Mouse (Mus musculus): Measurements from ENCODE around the gene Crym.

Gene Crym

DNA sequence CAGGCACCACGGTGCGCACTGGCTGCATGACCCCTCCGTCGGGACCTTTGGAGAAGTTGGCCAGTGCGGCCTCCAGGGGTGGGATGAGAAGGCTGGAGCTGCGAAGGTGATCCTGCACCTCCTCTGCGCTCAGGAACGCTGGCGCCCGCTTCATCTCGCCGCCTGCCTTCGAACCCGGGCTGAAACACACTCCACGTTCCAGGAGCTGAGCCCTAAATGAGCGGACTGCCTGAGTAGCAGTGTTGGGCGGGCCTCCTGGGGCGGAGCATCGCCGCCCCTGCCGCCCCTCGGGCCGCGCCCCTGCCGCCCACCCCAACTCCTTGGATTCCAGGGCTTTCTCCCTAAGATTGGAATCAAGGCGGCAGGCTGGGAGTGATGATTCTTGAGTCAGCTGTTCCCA is at the start of gene Crym:
Gene Crym (minus strand): TSS at position 341 of the 400 bp plus-strand sequence.
- POLR2A ChIA-PET: interaction anchor here in 3 of 4 experiments (0.6 to 1.3 kb wide), 6 partner anchors 42 to 182 kb away, joined by 3 to 6 read pairs (median 3); partner anchors contain the start of gene Tmem159 (in 1 of the 3)
- CTCF ChIA-PET: interaction anchor here in 2 of 4 experiments (0.6 to 2.9 kb wide), 8 partner anchors 49 to 1420 kb away, joined by 3 to 14 read pairs (median 4); partner anchors contain the start of gene Tmem159 (in 1 of the 2)

DNA sequence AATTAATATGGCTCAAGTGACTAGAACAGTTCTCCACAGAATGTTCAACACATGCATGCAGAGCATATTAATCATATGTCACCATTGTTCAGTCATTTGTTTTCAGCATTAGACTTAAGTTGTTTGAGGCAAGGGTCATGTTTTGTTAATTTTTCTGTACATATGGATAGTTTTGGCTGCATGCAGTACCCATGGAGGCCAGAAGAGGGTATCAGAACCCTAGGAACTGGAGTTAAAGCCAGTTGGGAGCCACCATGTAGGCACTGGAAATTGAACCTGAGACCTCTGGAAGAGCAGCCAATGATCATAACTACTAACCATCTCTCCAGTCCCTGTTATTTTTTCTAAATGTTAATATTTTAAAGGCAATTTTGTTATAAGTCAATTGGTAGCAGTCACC is 39.2 kb upstream of the Crym start:
- CTCF ChIA-PET: interaction anchor here in 3 of 4 experiments (0.6 to 1.5 kb wide), 5 partner anchors 86 to 394 kb away, joined by 3 to 9 read pairs (median 3); partner anchors contain the start of gene Uqcrc2 (in 1 of the 3)
- POLR2A ChIA-PET: no interaction called here

DNA sequence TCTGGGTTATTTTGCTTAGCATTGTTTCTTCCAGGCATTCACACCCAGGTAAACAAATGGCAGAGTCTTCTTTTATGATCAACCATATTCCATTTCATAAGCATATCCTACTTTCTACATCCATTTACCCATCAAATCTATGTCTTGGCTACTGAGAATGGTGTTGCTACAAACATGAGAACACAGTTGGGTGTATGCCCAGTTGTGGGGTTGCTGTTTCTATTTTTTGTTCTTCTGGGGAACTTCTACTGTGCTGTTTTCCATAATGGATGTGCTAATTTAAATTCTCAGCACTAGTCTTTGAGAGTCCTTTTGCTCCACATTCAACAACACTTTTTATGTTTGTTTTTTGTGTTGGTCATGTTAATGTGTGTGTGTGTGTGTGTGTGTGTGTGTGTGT is 26.6 kb upstream of the Crym start:
- ChIA-PET POLR2A (no interaction called here), CTCF (no interaction called here)

DNA sequence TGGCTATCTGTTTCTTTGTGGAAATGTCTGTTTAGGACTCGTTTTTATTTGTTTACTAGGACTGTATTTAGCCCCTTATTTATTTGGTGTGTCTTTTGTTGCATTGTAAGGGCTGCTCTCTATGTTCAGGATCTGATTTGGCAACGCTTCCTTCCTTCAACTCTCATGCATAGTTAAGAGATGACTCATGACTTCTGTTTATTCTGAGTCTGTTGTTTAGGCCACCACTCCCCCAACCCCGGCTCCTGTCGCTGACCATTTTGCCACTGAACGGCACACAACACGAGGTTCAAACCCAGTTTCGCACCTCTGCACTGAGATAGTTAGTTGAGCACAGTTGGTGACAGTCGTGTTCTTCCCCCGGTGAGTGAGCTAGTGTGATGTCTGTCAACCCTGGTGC is 4.1 kb upstream of the Crym start:
- ChIA-PET POLR2A (interaction anchor here in 1 of 4 experiments (0.9 kb wide), 1 partner anchor 104 kb away, joined by 3 read pairs; the partner anchor contains the start of gene Tmem159), CTCF (interaction anchor here in 1 of 4 experiments (0.9 kb wide), 1 partner anchor 82 kb away, joined by 3 read pairs; no protein-coding TSS in a partner anchor)

DNA sequence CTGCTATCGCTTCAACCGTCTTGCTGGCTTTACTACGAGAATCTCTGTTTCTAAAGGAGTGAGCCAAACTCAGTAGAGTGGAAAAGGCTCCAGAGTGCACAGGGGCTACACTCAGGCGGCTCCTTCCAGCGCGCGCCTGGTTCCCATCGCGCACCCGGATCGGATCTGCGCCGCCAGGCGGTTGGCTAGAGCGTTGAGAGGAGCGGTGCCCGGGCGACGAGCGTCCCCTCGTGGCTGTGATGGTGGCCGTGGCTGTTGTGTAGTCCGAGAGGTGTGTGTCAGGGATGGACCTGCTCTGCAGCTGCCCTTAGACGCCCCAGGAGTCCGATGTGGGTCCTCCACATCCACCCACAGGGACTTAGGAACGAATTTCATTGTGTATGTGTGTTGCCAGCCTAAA is 1.9 kb upstream of the Crym start, which contains the start of gene Abca14:
Gene Abca14 (plus strand): TSS at position 173 of the 400 bp plus-strand sequence.
- CTCF ChIA-PET: interaction anchor here (0.6 to 3.1 kb wide), 25 partner anchors 11 to 672 kb away, joined by 3 to 49 read pairs (median 4); partner anchors contain the start of genes Tmem159 (in 3 of the 4) and Zp2 (in 1 of the 4)
- POLR2A ChIA-PET: interaction anchor here in 3 of 4 experiments (0.8 to 1.4 kb wide), 7 partner anchors 45 to 306 kb away, joined by 3 to 8 read pairs (median 3); partner anchors contain the start of gene Tmem159 (in 1 of the 3)

DNA sequence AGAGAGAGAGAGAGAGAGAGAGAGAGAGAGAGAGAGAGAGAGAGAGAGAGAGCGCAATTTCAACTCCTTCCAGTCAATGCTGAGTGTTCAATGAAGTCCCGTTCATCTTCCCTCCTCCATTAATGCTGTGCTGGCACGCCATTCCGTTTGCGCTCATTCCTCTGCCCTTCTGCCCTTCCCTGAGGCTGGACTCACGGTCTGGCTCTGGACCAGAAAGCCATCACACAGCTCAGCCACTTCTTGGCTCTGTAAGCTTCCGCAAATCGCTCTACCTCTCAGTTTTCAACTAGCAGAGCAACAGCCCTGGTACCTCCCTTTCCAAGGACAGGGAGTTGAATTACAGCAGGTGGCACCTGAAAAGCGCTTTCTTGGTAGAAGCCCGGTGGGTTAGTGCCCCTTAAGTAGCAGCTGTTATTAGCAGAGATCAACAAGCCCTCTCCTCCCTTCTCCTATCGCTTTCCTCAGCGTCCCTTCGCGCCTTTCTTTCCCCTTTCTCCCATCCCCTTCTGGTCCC is 623 bp downstream of the Crym start:
- ChIA-PET POLR2A (interaction anchor here in 2 of 4 experiments (0.6 to 1.0 kb wide), 3 partner anchors 44 to 182 kb away, joined by 3 to 6 read pairs (median 3); partner anchors contain the start of gene Tmem159 (in 1 of the 2)), CTCF (interaction anchor here (0.6 to 2.9 kb wide), 9 partner anchors 50 to 1421 kb away, joined by 3 to 14 read pairs (median 4); partner anchors contain the start of gene Tmem159 (in 1 of the 4))

DNA sequence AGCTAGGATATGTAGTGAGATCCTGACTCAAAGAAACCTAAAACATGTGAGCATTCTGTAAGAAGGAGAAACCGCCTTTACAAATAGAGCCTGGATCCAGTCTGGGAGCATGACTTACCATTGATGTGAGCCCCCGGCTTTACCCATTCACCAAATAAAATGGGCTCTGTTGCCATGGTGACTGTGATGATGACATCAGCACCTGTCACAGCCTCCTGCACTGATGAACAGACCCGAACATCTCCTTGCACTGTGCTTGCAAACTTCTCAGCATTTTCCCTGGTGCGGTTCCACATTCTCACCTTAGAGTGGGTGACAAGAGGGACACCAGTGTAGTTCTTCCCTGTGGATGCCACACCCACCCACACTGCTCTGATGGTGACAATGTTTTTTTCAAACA is 6.7 kb downstream of the Crym start:
- POLR2A ChIA-PET: no interaction called here
- CTCF ChIA-PET: no interaction called here

DNA sequence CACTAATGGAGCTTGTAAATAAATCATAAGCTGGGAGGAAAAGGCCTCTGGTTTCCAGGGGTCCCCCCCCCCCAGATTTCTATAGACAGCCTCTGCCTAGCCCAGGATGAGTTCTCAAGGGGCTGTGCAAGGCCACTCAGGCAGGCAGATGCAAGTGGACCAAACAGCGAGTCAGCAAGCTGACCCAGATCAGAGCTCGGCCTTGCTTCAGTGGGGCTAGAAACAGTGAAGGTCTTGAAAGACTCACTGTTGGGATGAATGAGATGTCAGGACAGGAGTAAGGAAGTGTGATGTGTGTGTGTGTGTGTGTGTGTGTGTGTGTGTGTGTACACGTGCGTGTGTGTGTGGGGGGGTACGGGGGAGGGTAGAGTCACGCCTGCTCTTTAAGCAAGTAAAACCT is 9.1 kb downstream of the Crym start:
- POLR2A ChIA-PET: interaction anchor here in 1 of 4 experiments (0.6 kb wide), 1 partner anchor 35 kb away, joined by 3 read pairs; no protein-coding TSS in a partner anchor
- CTCF ChIA-PET: interaction anchor here in 1 of 4 experiments (0.6 kb wide), 1 partner anchor 11 kb away, joined by 4 read pairs; no protein-coding TSS in a partner anchor

DNA sequence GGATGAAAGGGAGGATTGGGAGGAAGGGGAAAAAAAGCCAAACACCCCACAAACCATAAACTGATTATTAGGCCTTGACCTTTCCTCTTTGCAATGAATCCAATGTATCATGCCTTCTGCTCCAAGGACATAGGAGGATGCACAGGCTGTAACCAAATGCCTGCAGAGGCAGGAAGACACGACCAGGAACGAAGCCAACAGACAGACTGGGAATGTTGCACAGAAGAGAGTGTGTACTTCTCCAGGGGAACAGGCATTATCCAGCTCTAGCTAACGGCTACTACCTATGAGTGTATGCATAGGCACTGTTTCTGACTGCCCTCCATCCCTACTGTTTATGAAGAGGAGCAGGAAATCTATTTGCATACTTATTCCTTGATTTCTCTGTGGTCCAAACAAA is 9.7 kb downstream of the Crym start:
- ChIA-PET CTCF (interaction anchor here in 2 of 4 experiments (0.5 to 0.6 kb wide), 2 partner anchors 11 to 67 kb away, joined by 4 read pairs; no protein-coding TSS in a partner anchor), POLR2A (interaction anchor here in 1 of 4 experiments (0.6 kb wide), 1 partner anchor 35 kb away, joined by 3 read pairs; no protein-coding TSS in a partner anchor)

DNA sequence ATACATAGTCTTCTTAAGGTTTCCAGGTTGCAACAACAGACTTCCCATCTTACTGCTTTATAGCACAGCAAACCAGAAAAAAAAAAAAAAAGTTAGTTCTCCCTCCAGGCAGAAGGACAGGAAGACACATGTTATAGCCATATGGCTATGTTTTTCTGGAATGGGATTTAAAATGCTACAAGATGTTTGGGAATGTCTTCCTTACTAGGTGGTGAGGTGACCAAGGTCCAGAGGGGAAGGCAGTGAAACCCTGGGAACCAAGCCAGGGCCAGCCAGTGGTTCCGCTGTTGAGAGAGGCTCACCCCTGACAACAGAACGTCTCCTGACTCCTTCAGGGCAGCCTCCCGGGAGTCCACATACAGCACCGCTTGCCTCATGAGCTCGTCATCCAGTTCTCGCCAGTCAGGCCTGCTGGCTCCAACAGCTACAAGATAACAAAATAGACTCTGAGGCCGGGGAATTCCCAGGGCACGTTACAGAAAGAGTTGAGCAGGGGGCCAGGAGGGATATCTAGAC is 11.7 kb downstream of the Crym start:
- POLR2A ChIA-PET: interaction anchor here in 1 of 4 experiments (1.0 kb wide), 1 partner anchor 32 kb away, joined by 3 read pairs; no protein-coding TSS in a partner anchor
- CTCF ChIA-PET: no interaction called here

DNA sequence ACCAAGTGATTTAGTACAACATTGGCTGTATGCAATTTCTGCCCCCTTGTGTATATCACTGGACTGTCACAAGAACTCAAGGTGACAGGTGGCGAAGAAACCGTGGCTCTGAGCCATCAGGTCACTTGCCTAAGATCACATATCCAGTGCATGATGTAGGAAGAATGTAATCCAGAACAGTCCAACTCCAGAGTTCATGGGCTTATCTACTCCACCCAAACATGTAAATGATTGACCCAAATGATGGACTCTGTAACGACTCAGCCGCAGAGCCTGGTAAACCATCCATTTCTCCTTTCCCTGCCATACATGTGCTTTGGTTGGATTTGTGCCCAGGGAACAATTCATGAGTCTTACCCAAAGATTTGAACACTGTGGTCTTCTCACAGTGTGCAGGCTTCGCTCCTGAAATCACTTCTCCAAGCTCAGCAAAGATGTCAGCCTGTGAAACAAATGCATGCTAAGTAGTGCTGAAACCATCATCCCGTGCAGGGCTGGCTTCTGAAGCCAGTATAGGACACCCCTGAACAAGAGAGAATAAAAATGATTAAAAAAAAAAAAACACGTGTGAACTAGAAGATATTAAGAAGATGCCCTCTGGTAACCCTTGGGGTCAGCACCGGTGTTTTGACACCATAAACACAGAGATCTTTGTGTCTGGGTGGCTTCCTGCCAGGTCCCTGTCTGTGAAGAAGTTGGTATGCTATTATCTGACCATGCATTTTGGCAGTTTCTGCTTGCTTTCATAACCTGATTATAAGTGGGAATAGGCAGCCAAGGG is 12.4 kb downstream of the Crym start:
- POLR2A ChIA-PET: interaction anchor here in 1 of 4 experiments (1.0 kb wide), 1 partner anchor 31 kb away, joined by 3 read pairs; no protein-coding TSS in a partner anchor
- CTCF ChIA-PET: no interaction called here

DNA sequence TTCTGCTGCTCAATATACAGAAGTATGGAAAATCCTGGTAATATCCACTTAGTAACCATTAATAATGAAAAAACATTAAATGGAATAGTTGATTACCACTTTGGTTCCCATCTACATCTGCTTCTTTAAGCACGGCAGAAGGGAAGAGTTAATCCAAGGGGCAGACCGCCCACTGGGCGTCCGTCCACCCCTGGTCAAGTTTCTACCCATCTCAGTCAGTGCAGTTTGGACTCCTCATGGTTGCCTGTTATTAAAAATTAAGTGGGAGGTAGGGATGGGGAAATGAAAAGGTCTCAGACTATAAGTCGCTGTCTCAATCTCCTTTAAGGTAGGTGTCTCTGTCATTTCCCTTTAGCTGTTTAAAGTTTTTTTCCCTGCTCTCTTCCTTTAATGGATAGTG is 13.0 kb downstream of the Crym start:
- CTCF ChIA-PET: no interaction called here
- POLR2A ChIA-PET: no interaction called here

DNA sequence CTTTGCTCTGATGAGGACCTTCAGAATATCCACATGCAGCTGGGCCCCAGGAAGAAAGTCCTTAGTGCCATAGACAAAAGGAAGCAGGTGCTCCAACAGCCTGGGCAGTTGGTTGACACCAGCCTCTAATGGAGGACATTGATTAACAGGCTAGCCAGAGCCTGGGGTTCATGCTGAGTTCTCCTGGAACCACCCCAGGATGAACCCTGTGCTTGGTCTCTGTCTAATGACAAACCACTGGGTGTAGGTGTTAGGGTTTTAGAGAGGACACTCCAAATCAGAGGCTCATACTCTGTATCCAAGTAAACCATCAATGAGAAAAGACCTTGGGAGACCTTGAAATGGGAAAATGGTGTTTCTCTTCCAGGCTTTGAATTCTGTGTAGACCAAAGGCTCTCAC is 19.0 kb downstream of the Crym start:
- POLR2A ChIA-PET: no interaction called here
- CTCF ChIA-PET: no interaction called here

DNA sequence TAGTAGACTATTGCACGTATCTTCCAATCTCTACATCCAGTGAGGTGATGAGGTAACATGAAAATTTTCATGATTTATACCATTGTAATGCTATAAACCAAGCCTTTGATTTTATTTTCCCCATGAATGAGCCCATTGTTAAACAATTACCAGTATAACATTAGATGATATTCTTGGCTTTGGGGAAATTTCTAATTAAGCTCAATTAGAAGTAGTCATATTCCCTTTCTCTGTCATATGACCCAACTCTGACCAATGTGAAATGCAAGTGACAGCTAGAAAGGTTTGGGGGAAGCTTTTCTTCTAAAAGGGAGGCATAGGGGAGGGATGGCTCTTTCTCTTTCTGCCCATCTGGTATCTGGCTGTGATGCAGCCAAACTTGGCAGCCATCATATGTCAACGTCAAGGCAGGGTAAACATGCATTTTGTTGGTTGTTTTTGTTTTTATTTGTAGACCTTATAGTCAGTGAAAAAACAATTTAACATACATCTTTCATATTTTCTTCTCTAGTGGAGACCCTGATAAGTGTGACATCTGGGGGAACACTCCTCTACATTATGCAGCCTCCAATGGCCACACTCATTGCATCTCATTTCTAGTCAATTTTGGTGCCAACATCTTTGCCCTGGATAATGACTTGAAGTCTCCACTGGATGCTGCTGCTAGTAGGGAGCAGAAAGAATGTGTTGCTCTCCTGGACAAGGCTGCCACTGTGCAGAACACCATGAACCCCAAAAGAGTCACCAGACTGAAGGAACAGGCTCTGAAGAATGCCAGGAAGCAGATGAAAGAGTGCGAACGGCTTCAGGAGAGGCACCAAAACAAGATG is 20.3 kb downstream of the Crym start:
- ChIA-PET CTCF (interaction anchor here in 1 of 4 experiments (0.5 kb wide), 1 partner anchor 57 kb away, joined by 3 read pairs; no protein-coding TSS in a partner anchor), POLR2A (no interaction called here)

DNA sequence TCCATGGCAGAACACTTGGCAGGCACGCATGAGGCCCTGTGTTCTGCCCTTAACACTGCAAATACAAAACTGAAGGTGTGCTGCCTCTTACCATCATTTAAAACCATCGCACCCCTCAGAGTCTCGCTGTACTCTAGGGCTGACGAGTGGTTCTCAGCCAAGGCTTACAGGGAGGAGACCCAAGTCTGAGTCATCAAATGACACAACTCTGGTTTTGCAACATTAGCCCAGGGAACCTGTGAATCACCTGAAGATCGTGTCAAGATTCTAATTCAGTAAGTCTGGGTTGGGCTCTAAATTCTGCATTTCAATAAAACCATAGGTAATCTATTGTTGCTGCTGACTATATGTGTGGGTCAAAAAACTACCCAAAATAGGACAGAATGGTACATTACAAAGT is 21.4 kb downstream of the Crym start:
- ChIA-PET CTCF (no interaction called here), POLR2A (interaction anchor here in 1 of 4 experiments (0.6 kb wide), 1 partner anchor 22 kb away, joined by 4 read pairs; no protein-coding TSS in a partner anchor)

DNA sequence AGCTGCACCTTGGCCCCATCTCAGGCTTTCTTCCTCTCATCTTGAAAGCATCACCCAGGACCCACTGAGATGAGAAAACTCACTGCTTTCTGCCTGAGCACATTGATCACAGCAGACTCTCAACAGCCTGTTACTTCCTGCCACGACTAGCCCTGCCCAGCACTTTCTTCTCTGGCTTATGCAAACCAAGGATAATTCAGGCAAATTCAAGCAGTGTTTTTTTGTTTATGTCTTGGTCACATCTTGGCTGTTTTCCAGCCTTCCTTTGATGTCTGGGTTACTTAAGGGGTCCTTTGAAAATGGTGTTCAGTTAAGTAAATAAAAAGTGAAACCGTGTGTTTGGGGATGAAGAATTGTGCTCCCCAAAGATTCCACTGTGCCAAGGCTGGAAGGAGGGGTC is 23.0 kb downstream of the Crym start:
- POLR2A ChIA-PET: no interaction called here
- CTCF ChIA-PET: no interaction called here

DNA sequence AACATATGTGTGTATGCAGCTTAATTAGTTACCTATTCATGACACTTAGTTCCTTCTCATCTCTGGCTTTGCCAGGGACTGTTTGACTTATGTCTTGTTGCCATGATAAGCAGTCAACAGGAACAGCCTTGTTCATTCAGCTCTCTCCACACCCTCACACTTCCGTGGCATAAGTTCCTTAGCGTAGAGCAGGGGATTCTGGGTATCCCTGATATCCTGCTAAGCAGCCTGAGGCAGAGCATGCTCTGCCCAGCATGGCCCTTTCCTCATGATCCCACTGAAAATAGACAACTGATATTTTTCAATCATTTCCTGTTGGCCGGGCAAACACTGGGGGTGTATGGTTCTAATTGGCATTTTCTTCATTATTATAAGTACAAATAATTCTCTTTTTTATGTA is 24.3 kb downstream of the Crym start:
- CTCF ChIA-PET: no interaction called here
- POLR2A ChIA-PET: no interaction called here

DNA sequence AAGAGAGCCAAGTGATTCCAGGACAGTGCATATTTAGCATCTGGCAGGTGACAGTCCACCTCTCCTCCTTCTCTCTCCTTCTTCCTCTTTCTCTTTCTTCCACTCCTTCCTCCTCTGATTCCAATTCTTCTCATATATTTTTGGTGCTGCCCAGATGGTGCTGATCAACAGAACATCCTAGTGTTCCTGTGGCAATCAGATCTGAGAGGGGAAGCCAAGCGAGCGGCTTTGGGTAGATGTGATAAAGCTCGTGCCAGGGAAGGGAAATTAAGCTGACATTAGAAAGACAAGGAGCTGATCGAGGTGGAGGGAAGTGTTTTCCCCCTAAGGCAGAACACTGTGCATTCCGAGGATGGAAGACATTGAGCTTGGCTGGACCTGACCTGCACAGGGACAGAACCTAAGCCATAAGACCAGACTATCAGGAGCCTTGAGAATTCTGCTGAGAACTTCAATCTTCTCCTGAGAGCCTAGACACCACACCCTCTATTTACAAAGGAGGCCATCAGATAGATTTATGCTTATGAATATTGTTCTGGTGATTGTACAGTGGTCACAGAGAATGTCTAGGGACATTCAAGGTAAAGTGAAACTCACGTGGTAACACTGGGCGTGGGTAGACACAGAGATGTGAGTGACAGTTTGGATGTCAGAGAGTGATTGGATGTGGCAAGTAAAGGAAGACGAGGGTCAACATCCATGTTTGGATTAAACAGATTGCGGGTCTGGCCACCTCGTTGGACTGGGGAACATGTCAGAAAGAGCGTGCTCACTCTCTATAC is 27.0 kb downstream of the Crym start:
- POLR2A ChIA-PET: interaction anchor here in 2 of 4 experiments (1.4 to 1.9 kb wide), 2 partner anchors 17 kb away, joined by 4 to 6 read pairs; no protein-coding TSS in a partner anchor
- CTCF ChIA-PET: no interaction called here

All from embryonic stem cell, embryonic (primary cell).